Mouse (Mus musculus): ENCODE results near the gene Zfp429. TPM values are rescaled to one million over a fixed set of nuclear protein-coding genes. Genes with fewer than 3 reads are reported as not detected.
"Not testable (repeated sequence)": the region's sequence is repeated elsewhere in the genome, so short reads cannot be mapped to it uniquely, and the experiment has no call there.

Gene Zfp429
- 1 to 10 TPM; 1.2 to 1.3 TPM for total RNA-seq (2021)
- long read RNA-seq, experiment 1, partial matches to known transcripts, result 0 of 1 reads
- long read RNA-seq, experiment 1, other reads (novel, unspliced or antisense), result 1 of 1 reads
- long read RNA-seq, experiment 2, result 0 reads

DNA sequence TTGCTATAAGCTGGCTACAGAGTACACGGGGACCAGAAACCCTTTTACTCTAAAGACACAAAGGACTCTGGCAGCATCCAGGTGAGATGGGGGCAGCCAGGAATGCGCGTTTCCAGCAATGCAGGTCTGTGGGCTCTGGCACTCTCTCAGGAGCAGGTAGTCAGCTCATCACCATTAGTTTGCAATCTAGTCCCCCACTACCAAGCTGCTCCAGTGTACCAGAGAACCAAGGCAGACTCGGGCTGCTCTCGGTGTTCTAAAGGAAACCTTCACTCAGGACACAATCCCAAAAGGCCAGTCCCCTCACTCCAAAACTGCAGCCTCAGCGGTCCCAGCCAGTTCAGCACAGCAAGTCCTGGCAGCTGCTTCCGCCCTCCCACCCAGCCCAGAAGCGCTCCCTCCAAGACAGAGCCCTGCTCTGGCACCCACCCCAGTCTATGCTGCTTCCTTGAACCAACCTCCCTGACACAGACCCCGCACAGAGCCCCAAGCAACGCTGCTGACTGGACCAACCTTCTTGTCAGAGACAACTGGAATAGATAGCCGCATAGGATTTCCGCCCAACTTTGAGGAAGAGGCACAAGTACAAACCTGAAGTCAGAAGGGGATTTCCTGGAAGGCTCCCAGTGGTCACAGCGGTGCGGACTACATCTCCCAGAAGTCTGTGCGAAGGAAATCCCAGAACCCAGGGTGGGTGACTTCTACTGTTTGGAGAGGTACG is at the start of gene Zfp429:
TSS of gene Zfp429 (minus strand) at position 637 of the 721 bp plus-strand sequence.
- peak; percentile 56 to 62 for DNase-seq
- intact Hi-C loops (cut with DNase I), result not testable (repeated sequence)

DNA sequence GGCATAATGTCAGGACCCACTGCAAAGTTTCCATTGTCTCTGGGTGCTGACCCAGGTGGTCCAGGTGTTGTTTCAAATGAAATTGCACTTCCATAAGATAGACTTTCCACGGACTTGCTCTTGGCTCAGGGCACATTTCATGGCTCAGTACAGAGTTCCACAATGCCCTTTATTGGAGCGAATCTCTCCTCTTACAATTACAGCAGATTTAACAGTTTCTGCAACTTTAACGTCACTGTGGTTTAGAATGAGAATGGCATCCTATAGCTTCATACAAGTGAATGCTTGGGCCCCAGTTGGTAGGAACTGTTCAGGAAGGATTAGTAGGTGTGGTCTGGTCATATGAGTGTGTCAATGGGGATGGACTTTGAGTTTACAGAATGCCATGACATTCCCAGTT is 37.5 kb upstream of the Zfp429 start:
- intact Hi-C loops (cut with DNase I); DNase-seq: not testable (repeated sequence)

DNA sequence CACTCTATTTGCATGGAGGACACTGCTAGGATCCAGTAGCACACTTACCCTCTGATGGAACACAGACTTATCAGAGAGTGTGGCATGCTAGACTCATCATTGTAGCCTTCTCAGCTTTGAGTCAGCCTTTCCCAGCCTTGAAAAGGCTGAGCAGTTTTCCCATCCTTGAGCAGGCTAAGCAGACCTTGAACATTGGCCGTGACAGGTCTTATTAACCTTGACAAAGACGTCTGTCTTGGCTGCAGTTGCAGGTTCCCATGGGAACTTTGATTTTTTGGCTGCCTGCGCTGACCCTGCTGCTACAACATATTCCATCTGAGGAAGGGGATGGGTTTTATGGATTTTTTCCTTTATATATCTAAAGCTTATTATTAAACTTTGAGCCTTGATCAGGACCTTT is 28.5 kb upstream of the Zfp429 start:
- intact Hi-C loops (cut with DNase I), result no loop called here
- DNase-seq, result no peak

DNA sequence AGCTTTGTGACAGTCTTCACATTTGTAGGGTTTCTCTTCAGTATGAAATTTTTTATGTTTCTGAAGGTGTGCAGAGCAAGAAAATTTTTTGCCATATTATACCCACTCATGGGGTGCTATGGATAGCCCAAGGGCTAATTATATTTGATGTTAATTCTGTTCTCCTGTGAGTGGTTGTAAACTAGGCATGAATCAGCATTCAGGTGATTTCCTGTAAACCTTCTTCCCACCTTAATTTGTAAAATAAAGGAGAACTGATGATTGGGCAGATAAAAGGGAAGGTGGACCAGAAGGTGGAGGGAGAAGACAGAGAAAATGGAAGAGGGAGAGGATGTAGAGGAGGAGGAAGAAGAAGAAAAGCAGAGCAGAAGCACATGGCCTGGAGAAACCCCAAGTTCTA is 26.1 kb upstream of the Zfp429 start:
- DNase-seq, result not testable (repeated sequence)

DNA sequence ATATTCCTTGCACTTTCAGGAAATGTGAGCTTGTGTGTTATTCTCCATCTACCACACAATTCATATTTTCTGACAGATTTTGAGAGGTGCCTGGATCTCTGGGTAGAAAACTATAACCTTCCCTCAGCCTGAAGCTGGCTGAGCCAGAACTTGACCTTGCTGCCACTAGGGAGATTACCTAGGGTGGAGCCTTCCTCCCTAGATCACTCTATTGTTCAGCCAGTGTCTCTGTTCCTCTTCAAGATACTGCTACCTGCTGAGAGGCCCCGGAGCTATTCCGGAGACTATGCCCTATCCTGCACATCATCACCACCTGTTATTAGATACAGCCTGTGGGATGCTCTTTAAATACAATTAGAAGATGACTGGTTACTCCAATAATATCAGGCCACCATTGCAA is 22.9 kb upstream of the Zfp429 start:
- DNase-seq; intact Hi-C loops (cut with DNase I): not testable (repeated sequence)

More for the DNA sequence above, 26.1 kb upstream of the Zfp429 start:
- intact Hi-C loops (cut with DNase I), result not testable (repeated sequence)

DNA sequence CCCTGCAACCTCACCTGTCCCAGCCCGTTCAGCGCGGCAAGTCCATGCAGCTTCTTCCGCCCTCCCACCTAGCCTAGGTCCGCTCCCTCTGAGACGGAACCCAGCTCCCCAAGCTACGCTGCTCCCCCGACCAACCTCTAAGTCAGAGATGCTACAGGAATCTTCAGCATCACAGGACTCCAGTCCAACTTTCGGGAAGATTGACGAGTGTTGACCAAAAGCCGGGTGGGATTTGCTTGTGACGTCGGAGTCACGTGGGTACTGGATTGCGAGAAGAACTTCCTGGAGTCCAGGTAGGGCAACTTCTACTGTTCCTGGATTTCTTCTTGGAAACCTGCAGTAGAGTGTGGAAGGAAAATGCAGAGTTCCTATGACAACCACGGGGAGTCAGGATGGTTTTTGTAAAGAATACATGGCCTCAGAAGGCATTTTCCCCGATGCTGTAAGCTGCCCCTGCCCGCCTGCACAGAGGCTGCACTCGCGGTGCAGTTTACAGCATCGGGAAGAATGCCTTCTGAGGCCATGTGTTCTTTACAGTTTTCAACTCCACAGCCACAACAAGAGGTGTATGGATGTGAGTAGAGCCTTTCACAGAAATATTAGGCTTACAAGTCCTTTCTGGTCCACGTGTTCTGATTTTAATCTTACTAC is 21.7 kb upstream of the Zfp429 start, which contains the start of gene Zfp459:
TSS of gene Zfp459 (minus strand) at position 212 of the 651 bp plus-strand sequence.
- intact Hi-C loops (cut with DNase I), result no loop called here
- DNase-seq, result no peak

DNA sequence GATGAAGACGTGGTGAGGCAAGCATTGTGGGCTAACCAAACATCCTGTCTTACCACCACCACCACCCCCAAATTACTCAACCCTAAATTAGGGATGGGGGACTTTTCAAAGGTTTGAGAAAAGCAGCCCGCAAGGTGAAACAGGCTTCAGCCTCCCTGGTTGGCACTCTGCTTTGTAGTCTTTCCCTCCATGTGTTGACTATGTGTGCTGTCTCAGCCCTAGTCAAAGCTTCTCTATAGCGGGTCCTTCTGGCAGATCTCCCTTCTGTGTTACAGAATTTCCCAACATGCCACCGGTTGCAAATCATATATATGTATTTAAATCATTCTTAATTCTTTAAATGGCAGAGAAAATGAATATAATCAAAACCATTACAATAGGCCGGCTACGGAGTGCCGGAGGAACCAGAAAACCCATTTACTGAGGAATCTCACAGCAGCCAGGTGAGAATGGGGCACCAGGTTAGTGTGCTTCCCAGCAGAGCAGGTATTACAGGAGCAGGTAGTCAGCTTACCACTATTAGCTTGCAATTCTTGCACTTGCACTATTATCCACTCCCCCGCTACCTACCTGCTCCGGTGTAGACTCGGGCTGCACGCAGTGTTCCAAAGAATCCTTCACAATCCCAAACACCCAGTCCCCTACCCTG is 21.1 kb upstream of the Zfp429 start:
- DNase-seq, result no peak
- intact Hi-C loops (cut with DNase I), result no loop called here

DNA sequence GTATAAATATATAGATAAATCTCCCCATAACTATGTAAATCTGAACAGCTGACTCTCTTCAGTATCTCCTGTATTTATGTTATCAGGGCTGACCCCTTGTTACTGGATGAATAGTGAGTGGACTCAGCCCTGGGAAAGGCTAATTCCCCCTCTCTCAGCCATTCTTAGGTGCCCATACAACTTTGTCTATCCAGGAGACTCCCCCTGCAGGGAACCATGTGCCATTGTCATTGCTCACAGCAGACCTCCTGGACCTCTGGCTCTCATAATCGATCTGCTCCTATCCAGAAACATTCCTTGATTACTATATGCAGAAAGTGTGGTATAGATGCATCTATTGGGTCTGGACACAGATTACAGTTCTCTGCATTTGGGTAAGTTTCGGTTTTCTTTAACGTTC is 17.2 kb upstream of the Zfp429 start:
- intact Hi-C loops (cut with DNase I), result no loop called here

DNA sequence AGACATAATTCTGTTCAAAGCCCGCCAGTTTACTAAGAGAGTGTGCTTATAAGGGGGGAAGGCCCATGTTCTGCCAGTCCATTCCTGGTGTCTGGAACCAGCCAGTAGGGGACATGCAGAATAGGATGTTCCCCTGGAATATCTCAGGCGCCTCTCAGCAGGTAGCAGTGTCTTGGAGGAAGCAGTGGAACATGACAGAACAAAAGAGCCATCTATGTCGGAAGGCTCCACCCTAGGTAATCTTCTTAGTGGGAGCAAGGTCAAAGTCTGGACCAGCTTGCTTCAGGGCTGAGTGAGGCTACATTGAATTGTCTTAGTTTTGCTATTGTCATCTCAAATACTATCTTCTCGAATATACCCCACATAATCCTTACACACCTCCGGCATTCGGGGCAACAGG is 16.1 kb upstream of the Zfp429 start:
- DNase-seq, result no peak
- intact Hi-C loops (cut with DNase I), result no loop called here

More for the DNA sequence above, 17.2 kb upstream of the Zfp429 start:
- DNase-seq, result no peak

DNA sequence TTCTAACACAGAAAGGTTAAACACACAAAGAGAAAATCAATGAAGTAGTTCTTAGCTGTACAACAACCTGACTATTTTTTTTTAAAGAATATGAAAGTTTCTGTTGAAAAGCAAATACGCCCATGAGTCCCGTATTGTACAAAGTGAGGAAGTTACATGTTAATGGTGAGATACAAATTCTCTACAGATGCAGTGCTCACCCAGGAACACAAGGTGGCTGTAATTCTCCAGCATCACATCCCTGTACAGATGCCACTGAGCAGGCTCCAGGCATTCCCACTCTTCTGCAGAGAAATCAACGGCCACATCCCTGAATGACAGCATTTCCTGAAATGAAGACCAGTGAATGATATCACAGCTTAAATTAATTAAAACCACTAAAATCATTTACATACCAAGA is 14.0 kb upstream of the Zfp429 start:
- intact Hi-C loops (cut with DNase I); DNase-seq: not testable (repeated sequence)

DNA sequence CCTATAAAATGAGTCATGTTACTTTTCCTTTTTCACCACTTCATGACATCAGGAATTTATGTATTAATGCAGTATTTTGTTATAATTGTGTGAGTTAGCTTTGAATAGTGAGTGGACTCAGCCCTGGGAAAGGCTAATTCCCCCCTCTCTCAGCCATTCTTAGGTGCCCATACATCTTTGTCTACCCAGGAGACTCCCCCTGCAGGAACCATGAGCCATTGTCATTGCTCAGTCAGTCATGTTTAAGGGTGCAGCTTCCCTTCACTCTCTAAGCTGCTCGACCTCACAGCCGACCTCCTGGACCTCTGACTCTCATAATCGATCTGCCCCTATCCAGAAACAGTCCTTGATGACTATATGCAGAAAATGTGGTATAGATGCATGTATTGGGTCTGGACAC is 23.4 kb downstream of the Zfp429 start:
- intact Hi-C loops (cut with DNase I); DNase-seq: not testable (repeated sequence)

DNA sequence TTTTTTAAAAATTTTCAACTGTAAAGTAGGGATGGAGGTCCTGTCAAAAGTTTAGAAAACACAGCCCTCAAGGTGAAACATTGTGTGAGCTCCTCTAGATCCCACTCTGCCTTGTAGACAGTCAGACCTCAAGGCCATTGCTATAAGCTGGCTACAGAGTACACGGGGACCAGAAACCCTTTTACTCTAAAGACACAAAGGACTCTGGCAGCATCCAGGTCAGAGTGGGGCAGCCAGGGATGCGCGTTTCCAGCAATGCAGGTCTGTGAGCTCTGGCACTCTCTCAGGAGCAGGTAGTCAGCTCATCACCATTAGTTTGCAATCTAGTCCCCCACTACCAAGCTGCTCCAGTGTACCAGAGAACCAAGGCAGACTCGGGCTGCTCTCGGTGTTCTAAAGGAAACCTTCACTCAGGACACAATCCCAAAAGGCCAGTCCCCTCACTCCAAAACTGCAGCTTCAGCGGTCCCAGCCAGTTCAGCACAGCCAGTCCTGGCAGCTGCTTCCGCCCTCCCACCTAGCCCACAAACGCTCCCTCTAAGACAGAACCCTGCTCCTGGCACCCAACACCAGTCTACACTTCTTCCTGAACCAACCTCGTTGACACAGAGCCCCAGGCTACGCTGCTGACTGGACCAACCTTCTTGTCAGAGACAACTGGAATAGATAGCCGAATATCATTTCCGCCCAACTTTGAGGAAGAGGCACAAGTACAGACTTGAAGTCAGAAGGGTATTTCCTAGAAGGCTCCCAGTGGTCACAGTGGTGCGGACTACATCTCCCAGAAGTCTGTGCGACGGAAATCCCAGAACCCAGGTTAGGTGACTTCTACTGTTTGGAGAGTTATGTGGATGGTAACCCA is 24.3 kb downstream of the Zfp429 start, which contains the start of the genes Gm28041 and Zfp456:
TSS of gene Gm28041 (minus strand) at position 684 of the 862 bp plus-strand sequence.
TSS of gene Zfp456 (minus strand) at position 761 of the 862 bp plus-strand sequence.
- intact Hi-C loops (cut with DNase I), result not testable (repeated sequence)

DNA sequence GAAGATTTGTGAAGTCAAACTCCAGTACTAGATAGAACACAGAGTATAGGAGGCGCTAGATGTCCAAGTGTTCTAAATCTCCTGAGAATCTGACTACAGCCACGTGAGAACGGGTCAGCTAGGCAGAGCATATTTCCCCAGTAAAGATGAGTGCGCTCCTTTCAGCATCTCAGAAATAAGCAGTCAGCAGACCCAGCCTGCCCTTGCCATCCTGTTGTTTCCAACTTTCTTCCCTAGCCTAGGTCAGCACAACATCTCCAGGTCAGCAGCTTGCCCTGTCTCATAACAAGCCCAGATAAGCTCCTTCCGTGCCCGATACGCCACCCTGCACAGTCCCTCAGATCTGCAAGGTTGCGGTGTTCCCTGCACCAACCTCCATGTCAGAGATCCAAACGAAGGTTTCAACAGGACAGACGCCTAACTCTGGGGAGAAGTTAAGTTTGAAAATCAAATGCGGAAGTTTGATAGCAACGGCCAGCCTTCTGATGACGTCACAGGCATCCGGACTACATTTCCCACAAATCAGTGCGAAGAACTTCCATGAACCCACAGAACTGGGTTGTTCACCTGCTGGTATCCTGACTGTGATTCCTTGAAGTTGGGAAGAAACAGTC is 39.4 kb downstream of the Zfp429 start, which contains the start of the genes Gm28044 and Zfp953:
TSS of gene Gm28044 (minus strand) at position 406 of the 614 bp plus-strand sequence.
TSS of gene Zfp953 (minus strand) at position 475 of the 614 bp plus-strand sequence.
- intact Hi-C loops (cut with DNase I), result no loop called here
- DNase-seq, result peak; percentile 76 to 85

More for the DNA sequence above, 24.3 kb downstream of the Zfp429 start, which contains the start of the genes Gm28041 and Zfp456:
- peak; percentile 27 to 28 for DNase-seq

DNA sequence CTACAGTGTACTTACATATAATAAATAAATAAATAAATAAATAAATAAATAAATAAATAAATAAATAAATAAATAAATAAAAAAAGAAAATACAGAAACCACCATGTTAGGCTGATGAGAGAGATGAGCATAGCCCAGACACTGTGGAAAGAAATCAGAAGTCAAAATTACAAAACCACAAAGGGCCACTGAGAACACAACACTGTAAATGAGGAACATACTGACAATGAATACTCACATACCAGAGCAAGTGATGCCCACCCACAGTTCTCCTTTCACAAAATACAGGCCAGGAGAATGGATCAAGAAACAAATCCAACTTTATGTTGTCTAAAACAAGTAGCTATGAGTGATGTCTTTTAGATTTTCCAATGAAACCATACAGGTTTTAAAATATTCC is 47.8 kb downstream of the Zfp429 start:
- intact Hi-C loops (cut with DNase I), result no loop called here

DNA sequence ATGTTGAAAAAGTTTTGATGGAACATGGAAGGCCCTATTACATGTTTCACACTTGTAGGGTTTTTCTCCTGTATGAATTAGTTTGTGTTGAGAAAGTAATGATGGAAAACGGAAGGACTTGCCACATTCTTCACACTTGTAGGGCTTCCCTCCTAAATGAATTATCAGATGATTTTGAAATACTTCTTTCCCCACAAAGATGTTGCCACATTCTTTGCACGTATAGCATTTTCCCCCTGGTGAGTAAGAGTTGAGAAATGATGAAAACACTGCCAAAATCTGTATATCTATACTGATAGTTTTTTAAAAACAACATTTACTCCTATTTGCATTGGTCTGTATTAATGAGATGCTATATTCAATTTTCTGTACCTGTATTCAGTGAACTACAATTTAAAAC is 56.2 kb downstream of the Zfp429 start:
- DNase-seq, result no peak
- intact Hi-C loops (cut with DNase I), result no loop called here

More for the DNA sequence above, 47.8 kb downstream of the Zfp429 start:
- DNase-seq, result no peak

Data from gastrocnemius, postnatal 36 days (tissue).